Mouse (Mus musculus) frontal cortex, adult 2 months (tissue): ENCODE measurements around the gene Rps6kl1. TPM values are rescaled to one million over a fixed set of nuclear protein-coding genes. Genes with fewer than 3 reads are reported as not detected.

Experiments used
- DNase-seq, 2 experiments: peaks; one replicate each; pipeline ENCODE4 v3.0.0; 2022; ENCODE audit warnings: low spot score in 1 of 2; ENCODE audit errors: extremely low spot score in 1 of 2
- polyA plus RNA-seq: library from polyadenylated mRNA; depleted of rRNA; stranded (reverse); fragments of >200 nt; gene quantifications from 2 replicates; pipeline ENCODE4 v1.2.3, GENCODE M21; 2012

The Rps6kl1 gene
- polyA plus RNA-seq, 1 experiment = 40.1 TPM

GRCm38 (mm10) chr12:85142803-85143202 is 8.3 kb downstream of the Rps6kl1 start:
- peak; percentile 66 to 91 for DNase-seq

DNA sequence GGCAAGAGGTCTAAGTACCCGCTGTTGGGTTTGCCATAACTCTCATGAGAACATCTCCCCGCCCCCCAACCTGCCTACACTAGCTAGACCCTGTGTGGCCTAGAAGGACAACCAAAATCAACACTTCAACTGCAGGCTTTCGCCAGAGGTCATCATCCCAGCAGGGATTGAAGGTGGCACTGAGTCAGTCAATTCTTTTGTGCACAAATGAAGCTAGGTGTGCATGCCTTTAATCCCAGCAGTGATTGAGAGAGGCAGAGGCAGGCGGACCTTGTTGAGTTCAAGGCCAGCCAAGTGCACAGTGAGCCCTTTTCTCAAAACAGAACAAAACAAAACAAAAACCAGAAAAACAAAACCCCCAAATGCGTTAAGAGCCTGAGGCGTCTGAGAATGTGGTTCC is 10.0 kb downstream of the Rps6kl1 start:
- no peak for DNase-seq

- no peak for DNase-seq
Measured at GRCm38 (mm10) chr12:85140036-85140701, 10.9 kb downstream of the Rps6kl1 start.

GRCm38 (mm10) chr12:85136627-85137026 is 14.4 kb downstream of the Rps6kl1 start:
- no peak for DNase-seq

GRCm38 (mm10) chr12:85135513-85136470 is 15.3 kb downstream of the Rps6kl1 start:
- no peak for DNase-seq

- no peak for DNase-seq
Measured at GRCm38 (mm10) chr12:85134043-85134794, 16.8 kb downstream of the Rps6kl1 start.

DNA sequence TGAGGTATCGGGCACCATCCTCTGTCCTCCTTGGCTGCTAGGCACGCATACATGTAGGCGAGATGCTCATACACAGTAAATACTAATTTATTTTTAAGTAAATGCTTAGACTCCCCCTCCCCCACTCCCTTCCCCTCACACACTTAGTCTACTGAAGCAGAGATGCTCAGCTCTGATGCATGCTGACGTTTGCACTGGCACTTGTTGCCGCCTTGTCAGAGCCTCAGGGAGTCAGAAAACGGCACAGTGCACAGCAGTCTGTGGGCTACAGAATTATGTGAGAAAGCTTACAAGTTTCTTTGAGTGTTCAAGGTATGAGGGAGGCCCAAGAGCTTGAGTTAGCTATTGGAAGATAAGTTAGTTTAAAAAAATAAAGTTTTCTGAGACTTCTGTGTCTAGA is 19.7 kb downstream of the Rps6kl1 start:
- no peak for DNase-seq

DNA sequence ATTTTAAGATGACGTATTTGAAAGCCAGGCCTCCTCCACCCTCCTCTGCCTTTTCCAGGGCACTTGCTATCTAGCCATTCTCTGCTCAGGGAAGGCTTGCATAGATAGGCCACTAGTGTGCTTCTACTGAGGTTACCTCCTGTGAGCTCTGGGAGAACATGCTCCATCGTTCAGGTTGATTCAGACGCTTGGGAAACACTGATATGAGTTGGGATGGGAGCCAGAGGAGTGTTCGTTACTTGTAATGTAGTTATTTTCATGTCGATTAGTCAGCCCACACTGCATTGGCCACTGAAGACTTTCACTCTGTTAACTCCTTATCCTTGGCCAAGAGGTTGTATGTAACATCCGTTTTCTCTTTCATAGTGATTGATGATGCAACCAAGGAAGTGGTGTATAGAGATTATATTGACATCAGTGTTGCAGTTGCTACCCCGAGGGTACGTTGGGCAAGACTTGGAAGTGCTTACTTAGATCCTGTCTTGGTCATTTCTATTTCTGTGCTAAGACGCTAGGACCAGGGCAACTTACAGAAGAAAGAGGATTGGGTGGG is 21.6 kb downstream of the Rps6kl1 start:
- DNase-seq = no peak

DNA sequence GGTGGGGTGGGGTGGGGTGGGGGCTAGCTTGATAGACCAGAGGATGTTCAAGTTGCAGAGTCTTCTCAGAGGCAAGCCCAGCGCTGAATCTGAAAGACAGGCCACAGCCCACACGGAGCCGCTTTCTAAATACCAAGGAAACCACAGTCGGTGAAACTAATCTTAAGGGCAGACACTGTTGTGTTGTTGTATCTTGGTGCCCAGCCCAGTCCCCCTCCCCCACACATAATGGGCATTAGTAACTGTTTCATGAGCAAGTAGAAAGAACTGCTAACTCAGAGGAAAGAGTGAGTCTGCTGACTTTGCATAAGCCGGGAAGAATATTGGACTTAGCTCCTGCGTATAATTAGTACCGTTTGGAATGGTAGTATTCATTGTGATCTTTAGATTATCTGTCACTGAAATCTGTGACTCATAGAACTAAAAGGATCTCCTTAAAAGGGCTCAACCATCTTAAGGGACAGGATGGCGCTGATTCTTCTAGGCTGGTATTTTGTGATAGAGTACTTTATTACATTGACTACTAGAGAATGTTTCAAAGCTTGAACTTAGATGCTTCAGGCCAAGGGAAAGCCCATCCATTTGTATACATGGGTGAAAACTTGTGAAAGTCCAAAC is 24.0 kb downstream of the Rps6kl1 start:
- DNase-seq = no peak

- DNase-seq = no peak
Measured at GRCm38 (mm10) chr12:85124751-85125150, 26.3 kb downstream of the Rps6kl1 start.

DNA sequence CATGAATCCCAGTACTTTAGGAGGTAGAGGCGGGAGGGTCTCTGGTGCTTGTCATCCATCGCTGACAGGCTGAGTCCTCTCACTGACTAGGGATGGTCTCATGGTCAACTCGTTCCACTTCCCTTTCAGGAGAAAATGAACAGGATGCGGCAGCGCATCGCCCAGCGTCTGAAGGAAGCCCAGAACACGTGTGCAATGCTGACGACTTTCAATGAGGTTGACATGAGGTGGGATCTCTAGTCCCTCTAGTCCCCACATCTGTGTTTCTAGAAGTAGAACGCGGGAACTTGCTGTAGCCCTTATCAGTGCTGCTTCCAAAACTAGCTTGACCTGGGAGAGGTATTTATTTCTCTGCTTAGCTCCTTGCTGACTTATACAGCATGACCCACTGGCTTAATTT is 27.4 kb downstream of the Rps6kl1 start:
- DNase-seq = no peak

GRCm38 (mm10) chr12:85123108-85123530 is 27.9 kb downstream of the Rps6kl1 start:
- DNase-seq = no peak

GRCm38 (mm10) chr12:85121806-85122459 is 29.1 kb downstream of the Rps6kl1 start:
- no peak for DNase-seq

DNA sequence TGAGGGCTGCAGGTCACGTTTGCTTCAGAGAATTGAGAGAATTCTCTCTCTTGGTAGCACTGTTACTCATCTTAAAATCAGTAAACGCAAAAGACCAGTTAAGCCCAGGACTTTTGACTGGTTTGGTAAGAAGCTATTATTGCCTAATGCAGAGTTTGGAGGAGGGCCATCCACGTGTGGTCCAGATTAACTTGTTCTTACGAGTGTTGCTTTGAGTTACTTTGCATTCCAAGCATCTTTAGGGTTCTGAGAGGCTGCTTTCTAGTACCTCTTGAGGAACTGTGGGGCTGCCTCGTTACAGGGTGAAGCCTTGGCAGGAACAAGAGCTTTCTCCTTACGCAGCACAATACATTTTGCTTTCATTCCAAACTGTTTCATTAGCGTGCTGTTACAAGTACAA is 35.4 kb downstream of the Rps6kl1 start:
- DNase-seq = no peak

GRCm38 (mm10) chr12:85113917-85114316 is 37.1 kb downstream of the Rps6kl1 start:
- DNase-seq = no peak

- no peak for DNase-seq
Measured at GRCm38 (mm10) chr12:85113337-85113736, 37.7 kb downstream of the Rps6kl1 start.

DNA sequence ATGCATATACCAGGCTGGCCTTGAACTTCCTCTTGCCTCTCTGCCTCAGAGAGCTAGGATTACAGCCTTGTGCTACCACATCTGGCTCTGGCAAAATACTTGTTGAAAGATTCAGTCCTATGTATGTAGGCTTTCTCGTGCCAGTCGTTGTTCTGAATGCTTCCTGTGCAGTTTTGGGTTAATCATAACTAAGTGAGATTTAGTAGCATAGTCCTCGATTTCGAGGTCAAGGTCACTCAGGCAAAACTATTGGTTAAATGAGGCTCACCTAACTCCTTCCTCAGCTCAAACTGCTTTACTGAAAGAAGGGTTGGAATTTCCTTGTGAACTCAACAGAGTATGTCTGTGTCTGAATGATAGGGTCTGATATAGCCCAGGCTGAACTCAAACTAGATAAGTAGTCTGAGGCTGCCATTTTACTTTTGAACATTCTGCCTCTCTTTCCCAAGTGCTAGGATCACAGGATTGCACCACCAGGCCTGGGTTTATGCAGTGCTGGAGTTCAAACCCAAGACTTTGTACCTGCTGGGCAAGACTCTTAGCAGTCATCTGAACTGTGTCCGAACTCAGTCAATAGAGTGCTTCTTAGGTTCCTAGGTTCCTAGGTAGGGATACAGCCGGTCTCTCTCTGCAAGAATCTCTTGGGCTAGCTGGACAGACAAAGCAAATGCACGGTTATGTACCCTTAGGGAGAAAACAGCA is 38.4 kb downstream of the Rps6kl1 start:
- no peak for DNase-seq

DNA sequence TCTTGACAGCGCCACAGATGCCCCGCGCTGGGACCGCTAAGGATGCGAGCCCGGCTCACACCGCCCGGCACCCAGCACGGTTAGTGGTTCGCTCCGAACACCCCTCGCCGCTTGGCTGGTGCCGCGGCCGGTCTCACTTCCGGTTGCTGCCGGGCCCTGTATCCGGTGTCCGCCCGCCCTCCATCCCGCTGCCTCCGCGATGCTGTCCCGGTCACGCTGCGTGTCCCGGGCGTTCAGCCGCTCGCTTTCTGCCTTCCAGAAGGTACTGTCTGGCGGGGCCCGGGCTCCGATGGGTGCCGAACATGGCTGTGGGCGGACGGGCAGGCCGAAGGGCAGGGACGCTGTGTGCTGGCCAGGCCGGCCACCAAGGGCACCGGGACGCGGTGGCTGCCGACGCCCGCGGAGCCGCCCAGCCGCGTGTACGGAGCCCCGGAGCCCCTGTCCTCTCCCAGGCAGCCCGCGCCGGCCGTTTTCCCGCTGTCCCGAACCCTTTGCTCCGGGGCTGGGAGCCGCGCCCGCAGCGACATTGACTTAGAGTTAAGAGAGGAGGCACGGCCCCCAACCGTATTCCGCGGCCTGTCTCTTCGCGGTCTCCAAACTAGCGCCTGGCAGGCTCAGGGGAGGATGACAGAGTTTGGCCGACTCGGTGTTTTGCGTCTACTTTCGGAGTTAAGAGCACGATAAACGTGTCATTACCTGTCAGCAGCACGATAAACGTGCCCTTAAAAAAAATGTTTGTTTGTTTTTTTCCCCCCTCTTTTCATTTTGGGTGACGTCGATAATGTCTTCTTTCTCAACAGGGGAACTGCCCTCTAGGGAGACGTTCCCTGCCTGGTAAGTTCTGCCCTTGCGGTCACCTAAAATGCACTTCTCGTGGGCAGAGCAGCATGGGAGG is 40.1 kb downstream of the Rps6kl1 start, which contains the start of the genes Prox2 and Dlst:
Prox2 (minus strand) TSS at position 62 of the 895 bp plus-strand sequence.
Dlst (plus strand) TSS at position 136 of the 895 bp plus-strand sequence.
- peak; percentile 63 to 91 for DNase-seq
